In the genomic region with DNA sequence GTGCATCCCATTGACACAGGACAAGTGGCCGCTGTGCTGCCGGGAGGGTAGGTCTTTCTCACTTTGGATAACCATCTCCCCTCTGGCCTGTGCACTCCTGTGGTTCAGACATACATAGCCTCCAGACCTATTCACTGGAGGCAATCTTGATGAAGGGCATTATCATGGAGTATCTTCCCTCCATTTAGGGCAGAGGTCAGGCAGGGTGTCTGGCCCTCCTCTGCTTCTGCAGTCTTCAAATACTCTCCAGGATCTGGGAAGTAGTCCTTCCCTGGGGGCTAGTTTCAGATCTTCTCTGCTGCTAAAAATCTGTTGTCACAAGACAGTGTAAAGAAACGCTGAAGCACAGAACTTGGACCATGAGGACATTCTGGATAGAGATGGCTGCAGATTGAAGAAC, we compare ENCODE assay signal across 17 mouse cellular contexts. TPM values are rescaled to one million over a fixed set of nuclear protein-coding genes. Genes with fewer than 3 reads are reported as not detected.
DNase-seq lines count a peak whose midpoint lies in the region; ATAC-seq and TF ChIP-seq lines count a peak whose summit lies in the region.
"Had no signal": no experiment of that assay in that cellular context is flagged by ENCODE, and none has a peak within 500 bp of the region (broad histone marks: within the 10 kb centered on the region; RNA-seq: fewer than 3 reads in every experiment).

No protein-coding gene starts in this region.

- no peaks in the 10 kb centered on the region for H3K79me2 ChIP-seq in heart, adult 2 months (replicated peaks; ENCODE audit: control insufficient read depth, insufficient read depth, low read length)

- H3K4me2 ChIP-seq in kidney, embryonic 16.5 days (replicated peaks; ENCODE audit: low read depth, low read length), result no peak overlapping the region
- H3K4me2 ChIP-seq in kidney, embryonic 14.5 days (replicated peaks; ENCODE audit: low read depth, low read length), result no peak overlapping the region
- H3K4me2 ChIP-seq: limb, embryonic 13.5 days; midbrain, embryonic 11.5 days; neural tube, embryonic 13.5 days had no signal

- H3K27ac ChIP-seq in heart, adult 2 months, result peak overlapping the region; percentile 98
- H3K27ac ChIP-seq in kidney, embryonic 16.5 days (ENCODE audit: low read length), result peak overlapping the region; percentile 81; the same call in 1 of the 2 replicates
- no peak overlapping the region for H3K27ac ChIP-seq in kidney, embryonic 14.5 days (ENCODE audit: low read depth, low read length)
- H3K27ac ChIP-seq: hindbrain, embryonic 10.5 days; neural tube, embryonic 13.5 days; stomach, postnatal 0 days had no signal

- H3K27me3 ChIP-seq in heart, adult 2 months (ENCODE audit: control insufficient read depth, insufficient read depth, low read length), result no peaks in the 10 kb centered on the region
- no peaks in the 10 kb centered on the region for H3K27me3 ChIP-seq in kidney, embryonic 16.5 days (ENCODE audit: insufficient read depth, low read length)
- no peaks in the 10 kb centered on the region for H3K27me3 ChIP-seq in kidney, embryonic 14.5 days (ENCODE audit: control insufficient read depth, insufficient read depth, low read length)
- H3K27me3 ChIP-seq in megakaryocyte, embryonic 14.5 days (replicated peaks), result no peaks in the 10 kb centered on the region
- H3K27me3 ChIP-seq: limb, embryonic 13.5 days; neural tube, embryonic 13.5 days had no signal

- H3K4me1 ChIP-seq in heart, adult 2 months (ENCODE audit: control insufficient read depth, insufficient read depth, low read length), result peaks cover 55% of the 10 kb centered on the region
- H3K4me1 ChIP-seq in kidney, embryonic 16.5 days (ENCODE audit: insufficient read depth, low read length), result peaks cover 42% of the 10 kb centered on the region
- peaks cover 38% of the 10 kb centered on the region for H3K4me1 ChIP-seq in kidney, embryonic 14.5 days (ENCODE audit: control insufficient read depth, insufficient read depth, low read length)
- H3K4me1 ChIP-seq in megakaryocyte, embryonic 14.5 days, result peaks cover 100% of the 10 kb centered on the region

- no peak for TF ChIP-seq CTCF in heart, adult 2 months (IDR thresholded peaks at IDR 0.05)

- 56% methylated on average over 3 of the region's 3 CpGs for WGBS in heart, adult 2 months
- WGBS in kidney, embryonic 16.5 days, result 84% methylated on average over 3 of the region's 3 CpGs
- 94% methylated on average over 3 of the region's 3 CpGs for WGBS in kidney, embryonic 14.5 days

- no peak for TF ChIP-seq EP300 in heart, adult 2 months (IDR thresholded peaks at IDR 0.05; ENCODE audit: insufficient read depth, low read depth, low read length)

- intact Hi-C loops in heart, adult 2 months (cut with DNase I), result loop anchor here (1.0 kb wide), 2 partner anchors 23 to 68 kb away; partner anchors contain the start of gene Inpp5a

- TF ChIP-seq POLR2A in heart, adult 2 months (IDR thresholded peaks at IDR 0.05; ENCODE audit: insufficient read depth, low read depth, low read length), result no peak

- no peak overlapping the region for H3K9ac ChIP-seq in heart, adult 2 months (ENCODE audit: low read depth, low read length)
- no peak overlapping the region for H3K9ac ChIP-seq in kidney, embryonic 16.5 days (replicated peaks; ENCODE audit: low read length)
- H3K9ac ChIP-seq in kidney, embryonic 14.5 days (ENCODE audit: low read depth, low read length), result no peak overlapping the region
- H3K9ac ChIP-seq: limb, embryonic 13.5 days; neural tube, embryonic 13.5 days had no signal

- H3K36me3 ChIP-seq in heart, adult 2 months (ENCODE audit: control insufficient read depth, insufficient read depth, low read length), result peaks cover 26% of the 10 kb centered on the region
- H3K36me3 ChIP-seq in kidney, embryonic 16.5 days (ENCODE audit: insufficient read depth, low read length), result no peaks in the 10 kb centered on the region
- H3K36me3 ChIP-seq in kidney, embryonic 14.5 days (ENCODE audit: control insufficient read depth, insufficient read depth, low read length), result no peaks in the 10 kb centered on the region
- H3K36me3 ChIP-seq in megakaryocyte, embryonic 14.5 days (replicated peaks; ENCODE audit: low read length), result no peaks in the 10 kb centered on the region
- H3K36me3 ChIP-seq: hindbrain, embryonic 10.5 days; limb, embryonic 13.5 days; neural tube, embryonic 13.5 days had no signal

- DNase-seq in heart, adult 2 months, result no peak
- no peak for DNase-seq in heart, adult 9 months (ENCODE audit: low spot score in 2 of 2)
- DNase-seq in right cerebral cortex, postnatal 4 days, result no peak
- DNase-seq in frontal cortex, adult 2 months (ENCODE audit: extremely low spot score in 1 of 2, low spot score in 1 of 2), result no peak
- DNase-seq: gastrocnemius, postnatal 10 days; right cerebral cortex, postnatal 14 days had no signal

- ATAC-seq in kidney, embryonic 16.5 days (ENCODE audit: low FRiP score, low TSS enrichment), result no peak
- no peak for ATAC-seq in kidney, embryonic 14.5 days (ENCODE audit: low FRiP score, low TSS enrichment)
- no peak for ATAC-seq in megakaryocyte, adult 5-6 weeks (ENCODE audit: poor library complexity, severe bottlenecking)
- ATAC-seq: forebrain, embryonic 16.5 days had no signal

- no peaks in the 10 kb centered on the region for H3K9me3 ChIP-seq in kidney, embryonic 16.5 days (ENCODE audit: low read length)
- no peaks in the 10 kb centered on the region for H3K9me3 ChIP-seq in kidney, embryonic 14.5 days (ENCODE audit: control insufficient read depth, low read length)
- no peaks in the 10 kb centered on the region for H3K9me3 ChIP-seq in megakaryocyte, embryonic 14.5 days
- H3K9me3 ChIP-seq: hindbrain, embryonic 10.5 days; limb, embryonic 13.5 days; neural tube, embryonic 13.5 days had no signal

- H3K4me3 ChIP-seq in heart, adult 2 months, result no peak overlapping the region
- no peak overlapping the region for H3K4me3 ChIP-seq in kidney, embryonic 16.5 days (ENCODE audit: low read length)
- H3K4me3 ChIP-seq in kidney, embryonic 14.5 days (ENCODE audit: low read length), result no peak overlapping the region
- peak overlapping the region; percentile 57 for H3K4me3 ChIP-seq in megakaryocyte, embryonic 14.5 days (replicated peaks)
- H3K4me3 ChIP-seq: erythroblast, embryonic 14.5 days; hindbrain, embryonic 10.5 days; limb, embryonic 13.5 days; neural tube, embryonic 13.5 days had no signal

RNA-seq across cellular contexts. Expression of gene Inpp5a, which starts 22.8 kb away (rescaled TPM):
- total RNA-seq in heart, adult 2 months (2021), result 100 to 1,000 TPM; 280 to 306 TPM
- polyA plus RNA-seq in heart, adult 2 months (2012; rRNA removed), result 134 and 195 TPM in 2 replicates
- 16.0 and 17.7 TPM in 2 replicates for polyA plus RNA-seq in kidney, embryonic 16.5 days (2015; fragmentation: Nextera tagmentation; extraction: Ambion mirVana)
- 19.6 and 26.1 TPM in 2 replicates for polyA plus RNA-seq in kidney, embryonic 14.5 days (2014; fragmentation: Nextera tagmentation; extraction: Ambion mirVana)
- 95.0 and 304 TPM in 2 replicates for polyA plus RNA-seq in megakaryocyte, embryonic 14.5 days (2012; ENCODE audit: insufficient read depth, low replicate concordance)
- total RNA-seq in megakaryocyte, adult 5-6 weeks (2015), result 11.4 and 11.9 TPM in 2 replicates
- 7.6 and 10.5 TPM in 2 replicates for total RNA-seq in megakaryocyte, adult 5-6 weeks (2017)
- polyA plus RNA-seq in frontal cortex, adult 2 months (2012; rRNA removed), result 35.4 and 38.4 TPM in 2 replicates
